Mouse (Mus musculus) forebrain, embryonic 14.5 days (tissue): ENCODE results near the gene Golgb1. TPM values are rescaled to one million over a fixed set of nuclear protein-coding genes. Genes with fewer than 3 reads are reported as not detected.

Experiments
- ATAC-seq: fragments of 200-750 bp; cut with Nextera tagmentation; 2 replicates; pipeline ENCODE4 v1.8.0; 2017; ENCODE audit warnings: mild to moderate bottlenecking, moderate library complexity
- DNase-seq: peaks from one replicate; pipeline ENCODE4 v3.0.0-alpha.2; 2015; ENCODE audit warnings: low spot score
- H3K27ac ChIP-seq: fragments of 300-500 bp; sonication (generic); 2 replicates; pipeline ENCODE4 v1.5.1; 2014; ENCODE audit warnings: low read depth, mild to moderate bottlenecking, control low read depth, low read length, moderate library complexity
- H3K27me3 ChIP-seq: fragments of 300-500 bp; sonication (generic); replicated peaks from 2 replicates; pipeline ENCODE4 v1.6.1; 2014; ENCODE audit warnings: low read length, control low read depth, mixed read lengths; ENCODE audit not compliant: control insufficient read depth, insufficient read depth
- H3K36me3 ChIP-seq: fragments of 300-500 bp; sonication (generic); 2 replicates; pipeline ENCODE4 v1.6.1; 2014; ENCODE audit warnings: low read length, control low read depth; ENCODE audit not compliant: control insufficient read depth, insufficient read depth
- H3K4me1 ChIP-seq: fragments of 300-500 bp; sonication (generic); 2 replicates; pipeline ENCODE4 v1.6.1; 2014; ENCODE audit warnings: antibody characterized with exemption, low read length, control low read depth; ENCODE audit not compliant: control insufficient read depth, insufficient read depth
- H3K4me2 ChIP-seq: fragments of 300-500 bp; sonication (generic); 2 replicates; pipeline ENCODE4 v1.6.1; 2014; ENCODE audit warnings: mild to moderate bottlenecking, control low read depth, low read length
- H3K4me3 ChIP-seq: fragments of 300-500 bp; sonication (generic); 2 replicates; pipeline ENCODE4 v1.5.1; 2014; ENCODE audit warnings: low read depth, low read length, control low read depth
- H3K9ac ChIP-seq: fragments of 300-500 bp; sonication (generic); 2 replicates; pipeline ENCODE4 v1.6.1; 2014; ENCODE audit warnings: mild to moderate bottlenecking, low read length, control low read depth, moderate library complexity
- H3K9me3 ChIP-seq: fragments of 300-500 bp; sonication (generic); replicated peaks from 2 replicates; pipeline ENCODE4 v1.6.1; 2016; ENCODE audit warnings: low read length, control low read depth, mixed read lengths; ENCODE audit not compliant: control insufficient read depth
- WGBS: fragments of 180-500 bp; shearing (Covaris S2); extraction: QIAGEN DNeasy Blood & Tissue Kit; methylation state at CpG from one replicate; pipeline ENCODE4 v1.1.7; 2014; 5-methylcytosine and 5-hydroxymethylcytosine counted together
- polyA plus RNA-seq: library from polyadenylated mRNA; unstranded; fragments of >200 nt; fragmentation: Nextera tagmentation; extraction: Ambion mirVana; gene quantifications from 2 replicates; pipeline ENCODE4 v1.2.1, GENCODE M21; 2014

Gene Golgb1
- polyA plus RNA-seq, 1 experiment from 2014 or later, result 69.9 TPM

DNA sequence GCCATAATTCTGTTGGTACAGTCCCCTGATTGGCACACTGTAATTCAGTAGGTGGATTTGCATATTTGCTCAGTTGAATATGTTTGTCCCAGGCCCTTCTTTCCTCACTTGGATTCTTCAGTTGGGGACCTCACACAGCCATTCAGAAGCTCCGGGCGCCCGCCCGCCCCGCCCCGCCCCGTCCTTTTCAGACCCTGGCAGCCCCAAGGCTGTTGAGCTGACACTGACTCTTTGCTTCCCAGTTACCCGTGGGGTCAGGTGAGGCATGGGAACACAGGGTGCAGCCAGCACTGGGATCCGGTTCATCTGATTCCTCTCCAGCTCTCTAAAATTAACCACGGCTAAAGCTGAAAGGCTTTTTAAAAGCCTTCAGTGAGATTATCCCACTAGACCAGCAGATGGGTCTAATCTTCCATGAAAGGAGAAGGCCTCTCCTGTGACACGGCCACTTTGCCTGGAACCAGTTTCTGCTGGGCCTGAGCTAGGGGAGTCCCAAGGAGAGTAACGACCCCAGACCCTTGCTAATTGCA, 70.0 kb downstream of the Golgb1 start:
- WGBS, result 11% methylated on average over 12 of the region's 12 CpGs
- Histone ChIP-seq H3K4me2 (no peak overlapping the region), H3K27me3 (no peaks in the 10 kb centered on the region), H3K4me1 (peaks cover 4% of the 10 kb centered on the region; the same call in 1 of the 2 replicates), H3K9me3 (no peaks in the 10 kb centered on the region), H3K4me3 (no peak overlapping the region), H3K9ac (no peak overlapping the region), H3K27ac (no peak overlapping the region), H3K36me3 (no peaks in the 10 kb centered on the region)
- peak; percentile 24 for DNase-seq
- peak; percentile 60 for ATAC-seq

DNA sequence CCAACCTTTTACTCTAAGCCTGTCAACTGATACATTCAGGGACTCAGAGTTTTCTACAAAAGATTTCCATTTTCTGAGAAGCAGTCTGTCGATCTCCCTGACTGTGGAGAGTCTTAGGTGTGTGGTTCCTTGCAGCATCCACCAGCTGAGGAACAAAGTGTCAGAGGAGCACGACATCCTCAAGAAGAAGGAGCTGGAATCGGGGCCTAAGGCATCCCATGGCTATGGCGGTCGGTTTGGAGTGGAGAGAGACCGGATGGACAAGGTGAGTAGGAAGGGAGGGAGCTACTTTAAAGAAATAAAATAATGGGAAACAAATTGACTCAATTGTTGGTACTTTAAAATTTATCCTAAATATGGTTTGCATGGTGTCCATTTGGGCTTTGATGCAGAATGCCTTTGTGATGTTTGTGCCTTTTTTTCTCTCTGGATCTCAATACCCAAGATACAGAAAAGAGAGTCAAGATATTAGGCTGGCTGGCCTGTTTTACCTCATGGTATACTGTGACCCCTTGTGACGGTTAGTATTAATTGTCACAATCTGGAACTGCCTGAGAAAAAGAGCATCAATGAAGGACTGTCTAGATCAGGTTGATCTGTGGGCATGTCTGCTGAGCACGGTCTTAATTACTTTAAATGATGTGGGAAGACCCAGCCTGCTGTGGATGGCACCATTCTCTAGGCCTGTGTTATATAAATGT, 71.7 kb downstream of the Golgb1 start:
- no peaks in the 10 kb centered on the region for H3K9me3 ChIP-seq
- 84% methylated on average over 8 of the region's 8 CpGs for WGBS
- no peak for ATAC-seq

DNA sequence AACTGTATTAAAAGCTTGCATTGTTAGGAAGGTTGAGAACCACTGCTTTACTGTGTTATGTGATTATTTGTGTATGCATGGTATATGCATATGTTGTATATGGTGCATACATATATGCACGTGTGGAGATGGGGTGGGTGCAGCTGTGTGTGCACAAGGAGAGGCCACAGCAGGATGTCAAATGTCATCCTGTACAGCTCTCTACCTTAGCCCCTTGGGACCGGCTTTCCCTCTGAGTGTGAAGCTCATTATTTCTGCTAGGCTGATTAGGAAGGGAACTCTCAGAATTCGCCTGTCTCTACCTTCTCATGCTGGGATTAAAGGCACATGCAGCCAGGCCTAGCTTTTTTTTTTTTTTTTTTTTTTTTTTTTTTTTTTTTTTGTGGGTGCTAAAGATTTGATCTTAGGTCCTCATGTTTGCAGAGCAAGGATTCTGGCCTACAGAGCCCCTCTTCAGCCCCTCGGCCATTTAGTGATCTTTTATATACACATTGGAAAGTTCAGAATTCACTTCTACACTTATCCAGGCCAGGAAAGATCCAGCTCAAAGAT, 72.8 kb downstream of the Golgb1 start:
- Histone ChIP-seq H3K4me2 (no peak overlapping the region), H3K9me3 (no peaks in the 10 kb centered on the region), H3K4me3 (no peak overlapping the region), H3K27me3 (no peaks in the 10 kb centered on the region), H3K36me3 (no peaks in the 10 kb centered on the region), H3K27ac (no peak overlapping the region), H3K9ac (no peak overlapping the region), H3K4me1 (peaks cover 4% of the 10 kb centered on the region; the same call in 1 of the 2 replicates)
- ATAC-seq (no peak), DNase-seq (no peak)
- WGBS, result 44% methylated on average over 4 of the region's 4 CpGs

More for the DNA sequence above, 71.7 kb downstream of the Golgb1 start:
- Histone ChIP-seq H3K36me3 (no peaks in the 10 kb centered on the region), H3K4me1 (peaks cover 4% of the 10 kb centered on the region; the same call in 1 of the 2 replicates), H3K27me3 (no peaks in the 10 kb centered on the region), H3K4me3 (no peak overlapping the region), H3K9ac (no peak overlapping the region), H3K27ac (no peak overlapping the region), H3K4me2 (no peak overlapping the region)
- DNase-seq, result no peak

DNA sequence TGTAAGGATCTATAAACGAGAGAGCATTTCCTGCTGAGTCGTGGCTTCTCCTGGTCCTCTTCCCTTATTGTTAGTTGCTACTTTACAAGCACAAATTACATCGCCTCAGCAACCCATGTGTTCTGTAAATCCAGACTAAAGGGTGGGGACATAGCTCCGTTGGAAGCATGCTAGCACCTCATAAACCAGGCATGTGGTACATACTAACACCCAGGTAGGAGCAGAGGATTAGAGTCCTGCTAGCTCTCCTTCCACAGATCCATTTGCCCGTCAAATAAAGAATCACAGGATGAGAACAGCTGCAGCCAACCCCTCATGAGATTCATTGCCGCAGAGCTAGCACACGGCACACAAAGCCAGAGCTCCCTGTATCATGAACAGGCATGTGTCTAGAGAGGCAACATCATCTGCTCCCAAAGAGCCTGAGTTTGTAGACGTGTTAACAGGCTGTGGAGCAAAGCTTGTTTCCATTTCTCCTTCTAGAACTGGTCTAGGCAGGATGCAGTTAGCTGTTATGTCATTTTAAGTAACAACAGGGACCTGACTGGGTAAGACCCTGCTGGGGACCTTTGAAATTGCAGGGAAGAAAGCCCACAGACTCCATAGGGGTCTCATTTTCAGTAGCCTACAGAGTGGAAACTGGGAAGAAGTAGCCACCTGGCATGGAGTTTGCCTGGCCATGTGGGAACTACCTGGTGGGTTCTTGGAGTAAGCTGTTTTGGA, 74.8 kb downstream of the Golgb1 start:
- Histone ChIP-seq H3K9me3 (no peaks in the 10 kb centered on the region), H3K36me3 (no peaks in the 10 kb centered on the region), H3K4me3 (no peak overlapping the region), H3K27ac (no peak overlapping the region), H3K4me2 (no peak overlapping the region), H3K9ac (no peak overlapping the region), H3K27me3 (no peaks in the 10 kb centered on the region), H3K4me1 (peaks cover 3% of the 10 kb centered on the region; the same call in 1 of the 2 replicates)
- 72% methylated on average over 8 of the region's 8 CpGs for WGBS
- ATAC-seq, result no peak
- no peak for DNase-seq

DNA sequence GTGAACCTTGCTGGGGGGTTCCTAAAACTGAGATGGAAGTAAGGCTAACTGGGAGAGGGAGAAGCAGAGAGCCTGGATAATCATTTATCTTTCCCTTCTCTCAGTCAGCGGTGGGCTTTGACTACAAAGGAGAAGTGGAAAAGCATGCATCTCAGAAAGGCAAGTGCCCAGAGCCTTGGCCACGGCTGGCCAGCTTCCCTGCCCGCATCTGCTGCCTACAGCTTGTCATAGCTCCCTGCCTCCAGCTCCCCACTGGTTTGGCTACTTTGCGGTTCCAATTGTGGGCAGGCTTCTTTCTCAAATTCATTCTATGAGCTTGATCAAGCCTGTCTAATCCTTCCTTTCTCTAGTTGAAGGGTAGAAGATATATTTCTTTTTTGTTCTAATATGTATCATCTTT, 76.1 kb downstream of the Golgb1 start:
- ATAC-seq, result no peak
- no peak for DNase-seq
- no peak overlapping the region for H3K4me3 ChIP-seq
- no peaks in the 10 kb centered on the region for H3K36me3 ChIP-seq
- WGBS, result 31% methylated on average over 4 of the region's 4 CpGs
- no peaks in the 10 kb centered on the region for H3K9me3 ChIP-seq
- H3K4me1 ChIP-seq, result no peaks in the 10 kb centered on the region
- no peaks in the 10 kb centered on the region for H3K27me3 ChIP-seq
- no peak overlapping the region for H3K9ac ChIP-seq
- H3K4me2 ChIP-seq, result no peak overlapping the region
- no peak overlapping the region for H3K27ac ChIP-seq

DNA sequence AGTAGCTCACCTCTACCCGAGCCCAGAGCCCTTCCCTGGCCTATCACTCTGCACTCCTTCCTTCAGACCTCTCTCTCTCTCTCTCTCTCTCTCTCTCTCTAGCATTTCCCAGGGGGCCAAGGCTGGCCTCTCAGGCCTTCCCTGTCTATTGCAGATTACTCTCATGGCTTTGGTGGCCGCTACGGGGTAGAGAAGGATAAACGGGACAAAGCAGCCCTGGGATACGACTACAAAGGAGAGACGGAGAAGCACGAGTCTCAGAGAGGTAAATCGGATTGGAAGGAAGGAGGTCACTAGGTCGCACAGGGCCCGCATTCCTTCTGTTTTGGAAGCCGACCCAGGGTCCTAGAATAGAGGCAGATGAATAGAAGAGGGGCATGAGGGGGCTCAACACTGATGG, 80.2 kb downstream of the Golgb1 start:
- Histone ChIP-seq H3K4me3 (no peak overlapping the region), H3K9ac (no peak overlapping the region), H3K36me3 (no peaks in the 10 kb centered on the region), H3K4me1 (no peaks in the 10 kb centered on the region), H3K4me2 (no peak overlapping the region), H3K27me3 (no peaks in the 10 kb centered on the region), H3K9me3 (no peaks in the 10 kb centered on the region), H3K27ac (no peak overlapping the region)
- ATAC-seq (no peak), DNase-seq (no peak)
- 41% methylated on average over 11 of the region's 11 CpGs for WGBS

DNA sequence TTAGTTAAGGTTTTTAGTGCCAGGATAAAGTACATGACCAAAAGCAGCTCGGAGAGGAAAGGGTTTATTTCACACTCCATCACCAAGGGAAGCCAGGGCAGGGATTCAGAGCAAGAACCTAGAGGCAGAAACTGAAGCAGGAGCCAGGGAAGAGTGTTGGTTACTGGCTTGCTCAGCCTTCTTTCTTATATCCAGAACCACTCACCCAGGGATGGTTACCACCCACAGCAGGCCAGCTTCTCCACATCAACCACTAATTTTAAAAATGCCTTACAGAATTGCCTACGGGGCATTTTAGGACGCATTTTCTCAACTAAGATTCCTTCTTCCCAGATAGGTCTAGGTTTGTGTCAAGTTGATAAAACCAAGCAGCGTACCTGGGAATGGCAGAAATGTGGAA, 88.5 kb downstream of the Golgb1 start:
- DNase-seq, result no peak
- Histone ChIP-seq H3K36me3 (no peaks in the 10 kb centered on the region), H3K9me3 (no peaks in the 10 kb centered on the region), H3K4me1 (no peaks in the 10 kb centered on the region), H3K27ac (no peak overlapping the region), H3K4me2 (no peak overlapping the region), H3K9ac (no peak overlapping the region), H3K4me3 (no peak overlapping the region), H3K27me3 (no peaks in the 10 kb centered on the region)
- 87% methylated on average over 4 of the region's 4 CpGs for WGBS
- no peak for ATAC-seq

DNA sequence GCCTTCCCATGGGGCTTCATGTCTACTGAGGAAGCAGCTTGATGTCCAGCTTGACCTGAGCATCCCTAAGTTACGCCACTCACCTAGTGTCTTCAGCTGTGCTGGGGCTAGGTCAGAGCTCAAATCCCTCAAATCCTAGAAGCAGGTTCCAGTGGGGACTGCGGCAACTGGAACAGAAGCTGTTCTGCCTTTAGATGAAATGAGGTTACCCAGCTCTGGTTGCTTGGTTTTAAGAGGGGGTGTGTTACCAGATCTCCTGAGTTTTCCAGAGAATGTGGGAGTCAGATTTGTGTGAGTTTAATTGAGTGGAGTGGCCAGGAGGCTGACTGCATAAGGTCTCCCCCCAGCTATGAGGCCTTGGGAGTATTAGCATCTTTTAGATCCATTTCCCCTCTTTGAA, 104.2 kb downstream of the Golgb1 start:
- no peaks in the 10 kb centered on the region for H3K9me3 ChIP-seq
- DNase-seq (no peak), ATAC-seq (no peak)
- H3K9ac ChIP-seq, result no peak overlapping the region
- no peak overlapping the region for H3K27ac ChIP-seq
- H3K4me2 ChIP-seq, result no peak overlapping the region
- no peak overlapping the region for H3K4me3 ChIP-seq
- H3K36me3 ChIP-seq, result no peaks in the 10 kb centered on the region
- no peaks in the 10 kb centered on the region for H3K27me3 ChIP-seq
- no peaks in the 10 kb centered on the region for H3K4me1 ChIP-seq
- 96% methylated on average over 2 of the region's 2 CpGs for WGBS
